Mouse (Mus musculus) spleen, adult 12 weeks (tissue): ENCODE measurements around the gene Otud5.
A peak's percentile ranks its signal among the peaks of the same experiment; 100 is the strongest.
"Not testable (repeated sequence)": the region's sequence is repeated elsewhere in the genome, so short reads cannot be mapped to it uniquely, and the experiment has no call there.

Experiments used
- DNase-seq: peaks from one replicate; pipeline ENCODE4 v3.0.0; 2022; ENCODE audit warnings: low spot score

Otud5 gene

GRCm38 (mm10) chrX:7879819-7880218, 38.7 kb downstream of the Otud5 start:
- DNase-seq: peak; percentile 31

DNA sequence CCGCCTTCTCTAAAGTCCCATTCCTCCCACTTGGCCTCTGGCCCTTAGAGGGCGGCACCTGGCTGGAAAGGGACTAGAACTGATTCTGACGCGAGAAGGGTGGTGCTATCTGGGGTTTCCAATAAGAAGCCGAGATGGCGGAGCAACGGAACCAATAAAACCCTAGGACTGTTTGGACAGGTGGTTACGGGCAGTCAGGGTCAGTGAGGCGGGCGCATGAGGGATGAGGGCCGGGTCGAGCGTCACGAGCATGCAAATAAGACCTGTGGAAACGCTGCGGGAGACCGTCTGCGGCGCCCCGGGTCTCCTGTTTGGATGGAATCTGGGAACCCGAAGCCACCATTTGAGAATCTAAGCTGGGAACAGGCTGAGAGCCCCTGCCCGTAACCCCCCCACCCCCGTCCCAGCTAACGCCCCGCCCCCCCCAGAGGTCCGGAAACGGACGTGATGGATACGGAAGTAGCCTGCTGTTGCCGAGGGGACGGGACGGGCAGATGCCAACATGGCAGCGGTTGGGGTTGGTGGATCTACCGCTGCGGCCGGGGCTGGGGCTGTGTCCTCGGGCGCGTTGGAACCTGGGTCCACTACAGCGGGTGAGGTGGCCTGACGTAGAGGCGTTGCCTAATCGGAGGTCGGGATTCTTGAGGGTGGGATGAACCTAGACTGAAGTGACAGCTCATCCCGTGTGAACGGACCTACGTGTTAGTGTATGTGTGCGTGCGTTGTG, 42.8 kb downstream of the Otud5 start, which contains the start of gene Slc35a2:
Slc35a2 (plus strand) TSS at position 188 of the 727 bp plus-strand sequence.
- DNase-seq: peak; percentile 59

GRCm38 (mm10) chrX:7898211-7898610, 57.0 kb downstream of the Otud5 start:
- no peak for DNase-seq

DNA sequence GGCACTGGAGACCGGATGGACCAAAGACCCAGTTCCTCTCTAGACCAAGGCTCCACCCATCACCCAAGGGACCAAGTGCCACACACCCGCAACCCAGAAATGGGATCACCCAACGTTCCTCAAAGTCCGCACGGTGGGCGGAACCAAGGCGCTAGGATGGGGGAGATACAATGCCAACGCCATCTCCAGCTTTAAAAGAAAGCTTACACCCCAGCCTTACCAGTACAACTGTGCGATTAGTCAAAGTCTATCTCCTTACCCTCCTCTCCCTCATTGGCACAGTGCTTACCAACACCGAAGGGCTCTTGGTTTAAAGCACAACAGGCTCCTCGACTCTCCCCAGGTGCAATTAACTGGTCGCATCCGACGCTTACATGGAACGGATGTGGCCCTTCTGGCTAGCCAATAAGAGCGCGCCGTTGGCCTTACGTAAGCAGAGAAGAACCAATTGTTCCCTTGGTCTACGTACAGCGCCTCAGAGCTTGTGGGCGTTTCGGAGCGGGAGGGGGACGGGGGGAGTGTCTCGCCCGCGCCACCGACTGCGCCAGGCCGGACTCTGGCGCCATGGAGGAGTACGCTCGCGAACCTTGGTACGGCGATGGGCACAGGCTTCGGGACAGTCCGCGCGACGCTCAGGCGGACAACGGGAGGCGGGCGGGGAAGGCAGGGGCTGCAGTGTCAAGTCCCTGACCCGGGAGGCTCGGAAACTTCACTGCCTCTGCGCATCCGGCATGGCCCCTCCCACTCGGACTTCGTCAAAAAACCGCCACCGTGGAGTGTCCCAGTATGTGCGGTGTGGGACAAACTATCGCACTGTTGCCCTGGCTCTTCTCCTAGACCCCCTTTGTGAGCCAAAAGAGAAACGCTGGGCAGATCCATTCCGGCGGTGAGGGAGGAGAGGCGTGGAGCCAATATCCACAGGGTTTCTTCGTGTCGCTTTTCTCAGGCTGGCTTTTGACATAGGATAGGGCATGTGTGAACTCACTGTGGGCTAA, 58.0 kb downstream of the Otud5 start, which contains the start of the genes Pqbp1 and Timm17b:
Pqbp1 (minus strand) TSS at position 390 of the 995 bp plus-strand sequence.
Timm17b (plus strand) TSS at position 478 of the 995 bp plus-strand sequence.
- DNase-seq: peak; percentile 80

GRCm38 (mm10) chrX:7904441-7904840, 63.3 kb downstream of the Otud5 start:
- DNase-seq: no peak

- no peak for DNase-seq
Observed at GRCm38 (mm10) chrX:7907735-7908134, 66.6 kb downstream of the Otud5 start, which contains the start of gene Gm10491. Gene Gm10491, minus strand, starts transcription at chrX:7907835.

DNA sequence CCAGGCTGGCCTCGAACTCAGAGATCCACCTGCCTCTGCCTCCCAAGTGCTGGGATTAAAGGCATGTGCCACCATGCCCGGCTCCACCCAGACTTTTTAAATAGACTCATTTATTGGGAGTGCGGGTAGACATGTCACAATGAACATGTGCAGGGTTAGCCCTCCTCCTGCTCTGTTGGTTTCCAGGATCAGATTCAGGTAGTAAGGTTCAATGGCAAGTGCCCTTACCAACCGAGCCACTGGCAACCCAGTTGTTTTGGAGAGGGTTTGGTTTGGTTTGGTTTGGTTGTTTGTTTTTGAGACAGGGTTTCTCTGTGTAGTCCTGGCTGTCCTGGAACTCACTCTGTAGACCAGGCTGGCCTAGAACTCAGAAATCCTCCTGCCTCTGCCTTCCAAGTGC, 68.1 kb downstream of the Otud5 start, which contains the start of gene Gm10490:
Gm10490 (plus strand) TSS at position 301 of the 400 bp plus-strand sequence.
- not testable (repeated sequence) for DNase-seq

DNA sequence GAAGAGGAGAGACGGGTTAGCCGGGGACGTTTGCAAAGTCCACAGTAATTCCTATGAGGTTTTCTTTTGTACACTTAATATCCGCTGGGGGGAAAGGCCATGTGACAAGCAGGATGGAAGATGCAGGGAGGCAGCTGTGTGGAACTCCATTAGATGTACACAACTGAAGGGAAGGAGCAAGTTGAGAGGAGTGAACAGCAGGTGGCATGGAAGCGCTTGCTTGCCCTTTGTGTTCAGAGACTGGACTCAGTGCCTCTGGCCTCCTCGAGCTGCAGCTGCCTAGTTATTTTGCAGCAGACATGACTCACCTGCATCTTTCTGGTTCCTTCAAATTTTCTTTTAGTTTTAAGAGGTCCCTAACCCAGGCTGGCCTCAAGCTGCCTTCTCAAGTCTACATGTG, 69.3 kb downstream of the Otud5 start:
- no peak for DNase-seq

GRCm38 (mm10) chrX:7915669-7916068, 74.5 kb downstream of the Otud5 start:
- not testable (repeated sequence) for DNase-seq

DNA sequence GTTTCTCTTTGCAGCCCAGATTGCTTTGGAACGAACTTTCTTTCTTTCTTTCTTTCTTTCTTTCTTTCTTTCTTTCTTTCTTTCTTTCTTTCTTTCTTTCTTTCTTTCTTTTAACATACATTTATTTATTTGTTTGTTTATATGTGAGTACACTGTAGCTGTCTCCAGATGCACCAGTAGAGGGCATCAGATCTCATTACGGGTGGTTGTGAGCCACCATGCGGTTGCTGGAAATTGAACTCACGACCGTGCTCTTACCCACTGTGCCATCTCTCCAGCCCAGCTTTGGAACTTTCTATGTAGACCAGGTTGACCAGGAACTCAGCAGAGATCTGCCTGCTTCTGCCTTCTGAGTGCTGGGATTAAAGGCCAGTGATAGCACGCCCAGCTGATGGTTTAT, 76.8 kb downstream of the Otud5 start:
- not testable (repeated sequence) for DNase-seq

- DNase-seq: no peak
Observed at GRCm38 (mm10) chrX:7919601-7920383, 78.6 kb downstream of the Otud5 start, which contains the start of gene Pcsk1n. Gene Pcsk1n, plus strand, starts transcription at chrX:7919822.

GRCm38 (mm10) chrX:7922032-7922431, 80.9 kb downstream of the Otud5 start:
- DNase-seq: no peak
